Mouse (Mus musculus) heart, embryonic 16.5 days (tissue): ENCODE measurements at regions not wholly inside any gene's neighbourhood (a gene's known extent, or its start where the extent isn't known, plus 50 kb on each side); places are given as distances from the start of the nearest gene placed in this dataset.

ENCODE experiments used
- ATAC-seq: fragments of 200-750 bp; cut with Nextera tagmentation; replicated peaks from 2 replicates; pipeline ENCODE4 v1.8.0; 2017; ENCODE audit warnings: moderate number of reproducible peaks; ENCODE audit not compliant: insufficient read depth, low FRiP score; ENCODE audit errors: extremely low read depth
- H3K27ac ChIP-seq: fragments of 300-500 bp; sonication (generic); 2 replicates; pipeline ENCODE4 v1.5.1; 2014; ENCODE audit warnings: mild to moderate bottlenecking, low read length, control low read depth, moderate library complexity
- H3K27me3 ChIP-seq: fragments of 300-500 bp; sonication (generic); 2 replicates; pipeline ENCODE4 v1.6.1; 2014; ENCODE audit warnings: low read length, mixed read lengths; ENCODE audit not compliant: control insufficient read depth, insufficient read depth
- H3K36me3 ChIP-seq: fragments of 300-500 bp; sonication (generic); 2 replicates; pipeline ENCODE4 v1.6.1; 2014; ENCODE audit not compliant: control insufficient read depth, insufficient read depth
- H3K4me1 ChIP-seq: fragments of 300-500 bp; sonication (generic); 2 replicates; pipeline ENCODE4 v1.6.1; 2014; ENCODE audit warnings: low read length, mixed read lengths; ENCODE audit not compliant: control insufficient read depth, insufficient read depth
- H3K4me2 ChIP-seq: fragments of 300-500 bp; sonication (generic); 2 replicates; pipeline ENCODE4 v1.6.1; 2014; ENCODE audit warnings: low read depth, mild to moderate bottlenecking, control low read depth, low read length
- H3K4me3 ChIP-seq: fragments of 300-500 bp; sonication (generic); 2 replicates; pipeline ENCODE4 v1.5.1; 2014; ENCODE audit warnings: mild to moderate bottlenecking, control low read depth, low read length
- H3K9ac ChIP-seq: fragments of 300-500 bp; sonication (generic); 2 replicates; pipeline ENCODE4 v1.6.1; 2014; ENCODE audit warnings: low read length, control low read depth
- H3K9me3 ChIP-seq: fragments of 300-500 bp; sonication (generic); replicated peaks from 2 replicates; pipeline ENCODE4 v1.6.1; 2016; ENCODE audit warnings: low read length; ENCODE audit not compliant: control insufficient read depth
- WGBS: fragments of 180-500 bp; shearing (Covaris S2); extraction: QIAGEN DNeasy Blood & Tissue Kit; methylation state at CpG from one replicate; pipeline ENCODE4 v1.1.7; 2014; 5-methylcytosine and 5-hydroxymethylcytosine counted together

DNA sequence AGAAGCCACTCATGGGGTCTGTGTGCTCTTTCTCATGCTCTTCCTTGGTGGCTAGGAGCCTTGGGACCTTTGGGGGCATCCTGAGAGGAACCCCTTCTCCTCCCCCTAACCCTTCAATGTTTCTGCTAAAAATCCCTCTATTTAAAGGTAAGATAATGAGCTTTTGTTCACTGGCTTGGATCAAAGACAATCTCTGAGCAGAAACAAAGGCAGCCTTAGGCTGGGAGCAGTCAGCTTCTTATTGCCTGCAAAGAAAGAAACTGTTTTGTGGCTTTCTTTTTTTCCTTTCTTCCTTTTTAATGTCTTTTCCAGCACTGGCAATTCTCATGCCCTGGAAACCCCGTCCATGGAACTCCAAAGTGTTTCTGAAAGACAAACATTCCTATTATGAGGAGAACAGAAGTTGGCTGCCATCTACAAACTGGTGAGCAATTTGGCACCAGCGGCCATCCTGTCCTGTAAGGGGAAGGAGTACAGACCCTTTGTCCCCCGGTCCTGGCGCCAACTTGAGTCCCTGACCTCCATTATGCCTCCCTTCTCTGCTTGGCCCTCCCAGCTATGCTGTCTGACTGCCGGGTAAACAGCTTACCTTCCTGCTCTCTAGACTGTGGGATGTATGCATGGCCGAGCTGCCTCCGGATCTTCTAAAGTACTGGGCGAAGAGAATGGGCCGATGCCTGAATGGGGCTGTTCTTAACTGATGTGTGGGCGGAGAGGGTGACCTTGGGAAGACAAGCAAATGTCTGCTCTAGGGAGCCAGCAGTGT is 56.4 kb upstream of the Pabpc6 start:
- WGBS = 63% methylated on average over 10 of the region's 10 CpGs
- no peak for ATAC-seq

DNA sequence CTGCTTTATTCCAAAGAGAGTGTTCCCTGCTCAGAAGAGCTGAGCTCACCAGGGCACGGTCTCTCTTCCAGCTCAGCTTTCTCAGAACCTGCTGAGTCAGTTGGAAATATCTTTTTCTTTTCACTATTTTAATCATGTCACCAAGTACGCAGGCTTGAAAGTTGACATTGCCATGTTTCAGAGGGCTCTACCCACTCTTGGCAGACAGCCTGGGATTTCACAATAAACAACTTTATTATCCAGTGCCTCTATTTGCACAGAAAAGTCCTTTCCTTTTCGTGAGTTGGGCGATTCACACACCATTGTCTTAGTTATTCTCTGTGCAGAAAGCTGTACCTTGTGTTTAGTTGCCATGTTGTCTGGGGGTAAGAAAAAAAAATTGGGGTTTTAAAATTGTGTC is 54.0 kb upstream of the Pabpc6 start:
- no peak for ATAC-seq
- no peak overlapping the region for H3K27ac ChIP-seq

More for the DNA sequence above, 56.4 kb upstream of the Pabpc6 start:
- Histone ChIP-seq H3K9me3 (no peaks in the 10 kb centered on the region), H3K4me3 (no peak overlapping the region), H3K4me2 (no peak overlapping the region), H3K9ac (no peak overlapping the region), H3K27ac (no peak overlapping the region), H3K4me1 (no peaks in the 10 kb centered on the region; the same call in 1 of the 2 replicates), H3K36me3 (no peaks in the 10 kb centered on the region), H3K27me3 (no peaks in the 10 kb centered on the region)

DNA sequence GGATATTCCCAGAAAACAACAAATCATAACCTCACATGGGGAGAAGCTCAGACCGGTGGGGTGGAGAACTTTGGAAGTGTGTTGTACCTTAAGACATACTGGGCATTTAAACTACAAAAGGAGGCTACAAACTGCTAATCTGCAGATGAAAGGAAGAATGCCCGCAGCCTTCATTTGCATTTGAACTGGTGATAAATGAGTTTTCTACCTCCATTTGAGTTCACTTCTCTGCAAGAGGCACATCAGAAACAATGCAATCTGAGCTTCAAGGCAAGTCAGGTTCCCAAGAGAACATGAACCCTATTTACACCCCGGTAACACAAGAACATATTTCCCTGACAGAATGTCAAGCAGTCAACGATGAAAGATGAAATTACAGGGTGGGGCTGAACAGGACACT is 53.2 kb upstream of the Pabpc6 start:
- no peaks in the 10 kb centered on the region for H3K36me3 ChIP-seq
- H3K27me3 ChIP-seq = no peaks in the 10 kb centered on the region
- no peak overlapping the region for H3K4me3 ChIP-seq
- no peak for ATAC-seq
- H3K4me1 ChIP-seq = no peaks in the 10 kb centered on the region; the same call in 1 of the 2 replicates
- no peak overlapping the region for H3K27ac ChIP-seq
- H3K4me2 ChIP-seq = no peak overlapping the region
- H3K9me3 ChIP-seq = no peaks in the 10 kb centered on the region
- H3K9ac ChIP-seq = no peak overlapping the region
- WGBS = 27% methylated on average over 4 of the region's 4 CpGs

More for the DNA sequence above, 54.0 kb upstream of the Pabpc6 start:
- H3K4me2 ChIP-seq = no peak overlapping the region
- no peak overlapping the region for H3K9ac ChIP-seq
- H3K4me1 ChIP-seq = no peaks in the 10 kb centered on the region; the same call in 1 of the 2 replicates
- no peaks in the 10 kb centered on the region for H3K36me3 ChIP-seq
- no peak overlapping the region for H3K4me3 ChIP-seq
- no peaks in the 10 kb centered on the region for H3K9me3 ChIP-seq
- 50% methylated on average over 4 of the region's 4 CpGs for WGBS
- no peaks in the 10 kb centered on the region for H3K27me3 ChIP-seq
